Mouse (Mus musculus) liver, embryonic 11.5 days (tissue): ENCODE measurements around the gene Ptprn2. TPM values are rescaled to one million over a fixed set of nuclear protein-coding genes. Genes with fewer than 3 reads are reported as not detected.
A peak's percentile ranks its signal among the peaks of the same experiment; 100 is the strongest.

Source experiments
- ATAC-seq: fragments of 200-750 bp; cut with Nextera tagmentation; replicated peaks from 2 replicates; pipeline ENCODE4 v1.8.0; 2017; ENCODE audit warnings: moderate number of reproducible peaks, mild to moderate bottlenecking, moderate TSS enrichment, moderate library complexity; ENCODE audit not compliant: low FRiP score
- DNase-seq: peaks from one replicate; pipeline ENCODE4 v3.0.0-alpha.2; 2017; ENCODE audit warnings: low spot score
- H3K27ac ChIP-seq: fragments of 300-500 bp; sonication (generic); 2 replicates; pipeline ENCODE4 v1.5.1; 2014; ENCODE audit warnings: mild to moderate bottlenecking, low read depth, low read length, control low read depth
- H3K27me3 ChIP-seq: fragments of 300-500 bp; sonication (generic); replicated peaks from 2 replicates; pipeline ENCODE4 v1.6.1; 2014; ENCODE audit warnings: low read length, mixed read lengths; ENCODE audit not compliant: control insufficient read depth, insufficient read depth
- H3K36me3 ChIP-seq: fragments of 300-500 bp; sonication (generic); 2 replicates; pipeline ENCODE4 v1.6.1; 2014; ENCODE audit warnings: mild to moderate bottlenecking, low read length, moderate library complexity, mixed read lengths; ENCODE audit not compliant: control insufficient read depth, insufficient read depth
- H3K4me1 ChIP-seq: fragments of 300-500 bp; sonication (generic); replicated peaks from 2 replicates; pipeline ENCODE4 v1.6.1; 2014; ENCODE audit warnings: low read length, mixed read lengths; ENCODE audit not compliant: control insufficient read depth, insufficient read depth
- H3K4me2 ChIP-seq: fragments of 300-500 bp; sonication (generic); 2 replicates; pipeline ENCODE4 v1.6.1; 2014; ENCODE audit warnings: mild to moderate bottlenecking, control low read depth, moderate library complexity
- H3K4me3 ChIP-seq: fragments of 300-500 bp; sonication (generic); 2 replicates; pipeline ENCODE4 v1.5.1; 2014; ENCODE audit warnings: low read depth, low read length, control low read depth
- H3K9ac ChIP-seq: fragments of 300-500 bp; sonication (generic); 2 replicates; pipeline ENCODE4 v1.6.1; 2014; ENCODE audit warnings: low read depth, low read length, control low read depth
- H3K9me3 ChIP-seq: fragments of 300-500 bp; sonication (generic); 2 replicates; pipeline ENCODE4 v1.6.1; 2016; ENCODE audit warnings: low read length, inconsistent platforms, mixed read lengths; ENCODE audit not compliant: control insufficient read depth
- WGBS: fragments of 180-500 bp; shearing (Covaris S2); extraction: QIAGEN DNeasy Blood & Tissue Kit; methylation state at CpG from one replicate; pipeline ENCODE4 v1.1.7; 2014; 5-methylcytosine and 5-hydroxymethylcytosine counted together
- polyA plus RNA-seq: library from polyadenylated mRNA; unstranded; fragments of >200 nt; fragmentation: Nextera tagmentation; extraction: Ambion mirVana; gene quantifications from 2 replicates; pipeline ENCODE4 v1.2.1, GENCODE M21; 2014

The Ptprn2 gene
- 0.09 and 0.11 TPM in 2 replicates for polyA plus RNA-seq

- Histone ChIP-seq H3K4me3 (peak within 1 kb of the TSS; percentile 52), H3K9me3 (no peaks in the 10 kb centered on the region), H3K4me1 (peaks cover 7% of the 10 kb centered on the region), H3K4me2 (peak within 1 kb of the TSS; percentile 90), H3K36me3 (no peaks in the 10 kb centered on the region), H3K9ac (no peak within 1 kb of the TSS), H3K27ac (no peak within 1 kb of the TSS), H3K27me3 (peaks cover 28% of the 10 kb centered on the region)
- peak; percentile 88 for DNase-seq
- ATAC-seq = peak; percentile 90
- WGBS = 1% methylated on average over 79 of the region's 86 CpGs
Observed at GRCm38 (mm10) chr12:116485591-116486403, at the start of gene Ptprn2. Gene Ptprn2, plus strand, starts transcription at chr12:116485720.

GRCm38 (mm10) chr12:116436125-116436524 is 49.4 kb upstream of the Ptprn2 start:
- DNase-seq (no peak), ATAC-seq (no peak)
- no peaks in the 10 kb centered on the region for H3K9me3 ChIP-seq
- H3K4me1 ChIP-seq = no peaks in the 10 kb centered on the region
- no peak overlapping the region for H3K27ac ChIP-seq
- no peak overlapping the region for H3K9ac ChIP-seq
- H3K4me3 ChIP-seq = no peak overlapping the region
- H3K4me2 ChIP-seq = no peak overlapping the region
- WGBS = 86% methylated on average over 3 of the region's 3 CpGs
- H3K36me3 ChIP-seq = peaks cover 23% of the 10 kb centered on the region
- H3K27me3 ChIP-seq = no peaks in the 10 kb centered on the region

- Histone ChIP-seq H3K9me3 (no peaks in the 10 kb centered on the region), H3K36me3 (peaks cover 26% of the 10 kb centered on the region), H3K27ac (no peak overlapping the region), H3K9ac (no peak overlapping the region), H3K4me1 (no peaks in the 10 kb centered on the region), H3K4me2 (no peak overlapping the region), H3K27me3 (no peaks in the 10 kb centered on the region), H3K4me3 (no peak overlapping the region)
- ATAC-seq = no peak
- WGBS = 86% methylated on average over 5 of the region's 5 CpGs
- DNase-seq = no peak
Observed at GRCm38 (mm10) chr12:116438591-116438990, 46.9 kb upstream of the Ptprn2 start.

- Histone ChIP-seq H3K27me3 (no peaks in the 10 kb centered on the region), H3K36me3 (peaks cover 30% of the 10 kb centered on the region), H3K9me3 (no peaks in the 10 kb centered on the region), H3K4me2 (no peak overlapping the region), H3K4me3 (no peak overlapping the region), H3K4me1 (no peaks in the 10 kb centered on the region), H3K27ac (no peak overlapping the region), H3K9ac (no peak overlapping the region)
- WGBS = 47% methylated on average over 3 of the region's 3 CpGs
- DNase-seq = no peak
- ATAC-seq = peak; percentile 48
Observed at GRCm38 (mm10) chr12:116442184-116442583, 43.3 kb upstream of the Ptprn2 start.

GRCm38 (mm10) chr12:116449536-116449935 is 36.0 kb upstream of the Ptprn2 start:
- no peak overlapping the region for H3K27ac ChIP-seq
- no peak overlapping the region for H3K4me3 ChIP-seq
- no peak for DNase-seq
- H3K27me3 ChIP-seq = no peaks in the 10 kb centered on the region
- H3K9me3 ChIP-seq = no peaks in the 10 kb centered on the region
- H3K4me2 ChIP-seq = no peak overlapping the region
- H3K36me3 ChIP-seq = peaks cover 21% of the 10 kb centered on the region; the same call in 1 of the 2 replicates
- WGBS = 92% methylated on average over 2 of the region's 2 CpGs
- 0 out of 2 replicates have a peak, but pooled peaks have one; percentile 43 for ATAC-seq
- no peaks in the 10 kb centered on the region for H3K4me1 ChIP-seq
- H3K9ac ChIP-seq = no peak overlapping the region

GRCm38 (mm10) chr12:116460379-116461065 is 25.0 kb upstream of the Ptprn2 start:
- DNase-seq = no peak
- 96% methylated on average over 6 of the region's 6 CpGs for WGBS
- peaks cover 8% of the 10 kb centered on the region for H3K36me3 ChIP-seq
- H3K27ac ChIP-seq = no peak overlapping the region
- no peak overlapping the region for H3K4me3 ChIP-seq
- H3K4me1 ChIP-seq = no peaks in the 10 kb centered on the region
- H3K9ac ChIP-seq = no peak overlapping the region
- H3K27me3 ChIP-seq = no peaks in the 10 kb centered on the region
- no peaks in the 10 kb centered on the region for H3K9me3 ChIP-seq
- no peak for ATAC-seq
- H3K4me2 ChIP-seq = no peak overlapping the region

GRCm38 (mm10) chr12:116467030-116467429 is 18.5 kb upstream of the Ptprn2 start:
- DNase-seq (no peak), ATAC-seq (peak; percentile 32)
- Histone ChIP-seq H3K27ac (no peak overlapping the region), H3K4me3 (no peak overlapping the region), H3K4me2 (no peak overlapping the region), H3K9me3 (no peaks in the 10 kb centered on the region), H3K27me3 (no peaks in the 10 kb centered on the region), H3K4me1 (no peaks in the 10 kb centered on the region), H3K9ac (no peak overlapping the region), H3K36me3 (0 out of 2 replicates have a peak, but pooled peaks cover 2% of the 10 kb centered on the region)
- WGBS = 75% methylated on average over 5 of the region's 5 CpGs

GRCm38 (mm10) chr12:116468348-116468747 is 17.2 kb upstream of the Ptprn2 start:
- no peak for DNase-seq
- 79% methylated on average over 1 of the region's 1 CpGs for WGBS
- ATAC-seq = no peak

More at GRCm38 (mm10) chr12:116468348-116468747, 17.2 kb upstream of the Ptprn2 start:
- Histone ChIP-seq H3K4me3 (no peak overlapping the region), H3K9ac (no peak overlapping the region), H3K27ac (no peak overlapping the region), H3K4me1 (no peaks in the 10 kb centered on the region), H3K36me3 (0 out of 2 replicates have a peak, but pooled peaks cover 2% of the 10 kb centered on the region), H3K9me3 (no peaks in the 10 kb centered on the region), H3K4me2 (no peak overlapping the region), H3K27me3 (no peaks in the 10 kb centered on the region)
